Mouse (Mus musculus) gastrocnemius, adult 2 months (tissue): ENCODE data around the gene Epm2aip1. TPM values are rescaled to one million over a fixed set of nuclear protein-coding genes. Genes with fewer than 3 reads are reported as not detected.

Experiments used
- DNase-seq: peaks from one replicate; pipeline ENCODE4 v3.0.0; 2022
- H3K27ac ChIP-seq: fragments of 200-600 bp; 2 replicates; pipeline ENCODE4 v1.8.1; 2022; ENCODE audit warnings: mild to moderate bottlenecking
- H3K4me3 ChIP-seq: fragments of 200-600 bp; 2 replicates; pipeline ENCODE4 v1.8.1; 2022; ENCODE audit warnings: mild to moderate bottlenecking, moderate library complexity
- CTCF ChIP-seq: fragments of 200-600 bp; IDR thresholded peaks from 2 replicates; pipeline ENCODE4 v1.8.1; 2022; ENCODE audit warnings: antibody characterized with exemption, mild to moderate bottlenecking, moderate library complexity
- intact Hi-C: fragments of 180-260 bp; cut with DNase I; formaldehyde crosslinking; loops from one replicate; pipeline ENCODE4 v1.15.1; 2025
- total RNA-seq, 2 experiments: library from RNA; stranded (reverse); gene quantifications; 2 replicates each; pipeline ENCODE4 v1.2.3; 2021

The Epm2aip1 gene
- total RNA-seq, 2 experiments from 2014 or later, result 21.1 to 24.7 TPM

GRCm38 (mm10) chr9:111313793-111314192, 42.1 kb downstream of the Epm2aip1 start:
- intact Hi-C loops, result no loop called here
- TF ChIP-seq CTCF, result no peak
- Histone ChIP-seq H3K4me3 (no peak overlapping the region), H3K27ac (no peak overlapping the region)
- DNase-seq, result no peak

GRCm38 (mm10) chr9:111314219-111314618, 42.5 kb downstream of the Epm2aip1 start:
- intact Hi-C loops, result no loop called here
- no peak overlapping the region for H3K27ac ChIP-seq
- peak; percentile 45 for DNase-seq
- TF ChIP-seq CTCF, result peak; percentile 70
- no peak overlapping the region for H3K4me3 ChIP-seq

GRCm38 (mm10) chr9:111320912-111321311, 49.2 kb downstream of the Epm2aip1 start:
- no peak for TF ChIP-seq CTCF
- no peak overlapping the region for H3K27ac ChIP-seq
- DNase-seq, result no peak
- H3K4me3 ChIP-seq, result no peak overlapping the region
- intact Hi-C loops, result no loop called here

GRCm38 (mm10) chr9:111324881-111325280, 53.2 kb downstream of the Epm2aip1 start:
- TF ChIP-seq CTCF, result no peak
- intact Hi-C loops, result no loop called here
- no peak for DNase-seq

More at GRCm38 (mm10) chr9:111324881-111325280, 53.2 kb downstream of the Epm2aip1 start:
- Histone ChIP-seq H3K4me3 (no peak overlapping the region), H3K27ac (no peak overlapping the region)

Other genes with a start within 250 kb of the Epm2aip1 start
- 1 to 10 TPM; 3.1 to 4.0 TPM for gene Ccrl2, start 214.4 kb upstream of the Epm2aip1 start, total RNA-seq
- gene Lrrfip2, start 154.3 kb upstream of the Epm2aip1 start, total RNA-seq, result 10 to 100 TPM; 72.6 to 74.8 TPM
- 1 to 10 TPM; 5.1 to 6.4 TPM for gene Mlh1, start 138 bp upstream of the Epm2aip1 start, total RNA-seq
- not detected for gene Trank1, start 39.8 kb downstream of the Epm2aip1 start, total RNA-seq
- under 1 TPM; 0.41 to 0.50 TPM for gene Dclk3, start 167.2 kb downstream of the Epm2aip1 start, total RNA-seq